Mouse (Mus musculus) liver, adult 2 months (tissue): ENCODE results near the gene Fosl1.

ENCODE experiments used
- CTCF ChIP-seq: fragments of 200-500 bp; IDR thresholded peaks from 2 replicates; pipeline ENCODE4 v1.5.1; 2011; ENCODE audit warnings: low read depth, low read length, control low read depth
- POLR2A ChIP-seq: fragments of 200-500 bp; IDR thresholded peaks from 2 replicates; pipeline ENCODE4 v1.6.1; 2011; ENCODE audit warnings: low read length, control low read depth; ENCODE audit not compliant: insufficient read depth; ENCODE audit errors: extremely low read depth

GRCm38 (mm10) chr19:5488878-5489571, 41.7 kb downstream of the Fosl1 start:
- TF ChIP-seq POLR2A: 0 out of 2 replicates have a peak, but pooled peaks have one; percentile 31
- TF ChIP-seq CTCF: no peak
